Mouse (Mus musculus) CD4-positive, CD25-positive, alpha-beta regulatory T cell, adult 4 months (primary cell): ENCODE measurements around the gene Faap20. TPM values are rescaled to one million over a fixed set of nuclear protein-coding genes. Genes with fewer than 3 reads are reported as not detected.

Experiments used
- ATAC-seq: one replicate; pipeline ENCODE4 v1.8.0; 2017
- polyA plus RNA-seq, 2 experiments: library from polyadenylated mRNA; unstranded; fragments of 100-300 nt; shearing (Covaris generic); gene quantifications; one replicate each; pipeline ENCODE4 v1.2.1; 2017

The Faap20 gene
- polyA plus RNA-seq, 2 experiments from 2014 or later, result 50.4 to 58.5 TPM

- peak; percentile 69 for ATAC-seq
Measured at GRCm38 (mm10) chr4:155249257-155249647, 350 bp upstream of the Faap20 start.

- ATAC-seq, result peak; percentile 13
Measured at GRCm38 (mm10) chr4:155250361-155251117, 937 bp downstream of the Faap20 start.

DNA sequence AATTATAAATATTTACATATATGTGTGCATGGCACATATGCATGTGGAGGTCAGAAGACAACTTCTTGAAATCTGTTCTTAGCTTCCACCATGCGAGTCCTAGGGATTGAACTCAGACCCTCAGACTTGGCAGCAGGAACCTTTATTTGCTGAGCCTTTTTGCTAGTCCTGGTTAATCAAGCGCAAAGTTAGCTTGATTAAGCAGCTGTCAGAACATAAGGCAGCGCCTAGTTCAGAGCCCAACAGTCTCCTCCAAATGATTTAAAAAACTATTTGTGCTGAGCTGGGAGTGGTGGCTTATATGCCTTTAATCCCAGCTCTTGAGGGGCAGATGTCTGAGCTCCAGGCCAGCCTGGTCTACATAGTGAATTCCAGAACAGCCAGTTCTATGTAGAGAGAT lies 1.5 kb downstream of the Faap20 start:
- no peak for ATAC-seq

GRCm38 (mm10) chr4:155252253-155252652 lies 2.7 kb downstream of the Faap20 start:
- no peak for ATAC-seq

- ATAC-seq, result no peak
Measured at GRCm38 (mm10) chr4:155264521-155265321, 15.1 kb downstream of the Faap20 start.

DNA sequence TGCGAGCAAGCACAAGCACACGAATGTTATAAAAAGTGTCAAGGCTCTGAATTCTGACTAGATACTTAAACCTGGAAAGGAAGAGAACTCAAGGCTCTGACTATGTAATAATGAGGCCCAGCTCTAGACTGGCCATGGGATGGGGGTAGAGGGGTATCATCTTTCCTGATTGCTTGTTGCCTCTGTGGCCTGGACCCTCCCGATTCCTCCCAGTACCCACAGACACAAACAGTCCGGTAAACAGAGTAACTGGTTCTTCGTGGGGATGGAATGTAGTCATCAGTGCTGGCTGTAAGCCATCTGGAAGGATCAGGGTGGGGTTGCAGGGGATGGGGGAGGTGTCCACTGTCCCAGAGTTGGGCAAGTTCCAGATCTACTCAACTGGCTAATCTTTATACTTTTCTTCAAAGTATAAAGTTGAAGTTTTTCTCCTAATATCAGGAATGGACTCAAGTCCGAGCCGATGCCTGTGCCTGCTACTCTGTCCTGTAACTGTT lies 17.5 kb downstream of the Faap20 start:
- ATAC-seq, result no peak

DNA sequence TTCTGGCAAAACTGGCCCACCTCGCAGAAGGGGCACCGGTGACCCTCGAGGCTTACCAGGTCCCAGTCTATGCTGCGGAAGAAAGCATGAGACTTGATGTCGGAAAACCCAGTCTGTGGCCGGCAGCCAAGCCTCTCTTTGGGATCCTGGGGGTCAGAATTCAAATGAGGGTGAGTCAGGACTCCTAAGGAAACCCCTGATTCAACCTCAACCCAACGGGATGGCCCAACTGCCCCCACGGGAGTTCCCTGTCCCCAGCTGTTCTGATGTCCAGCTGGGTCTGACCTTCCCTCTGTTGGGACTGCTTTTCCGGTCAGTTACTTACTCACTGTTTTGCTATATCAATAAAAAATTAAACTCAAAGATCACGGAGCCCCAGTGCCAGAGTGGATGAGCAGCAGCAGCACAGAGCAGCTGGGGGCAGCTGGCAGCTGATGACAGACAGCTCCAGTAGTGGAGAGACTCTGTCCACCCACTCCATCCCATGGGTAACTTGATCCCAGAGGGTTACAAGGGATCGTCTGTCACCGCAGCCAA lies 18.1 kb downstream of the Faap20 start:
- no peak for ATAC-seq

DNA sequence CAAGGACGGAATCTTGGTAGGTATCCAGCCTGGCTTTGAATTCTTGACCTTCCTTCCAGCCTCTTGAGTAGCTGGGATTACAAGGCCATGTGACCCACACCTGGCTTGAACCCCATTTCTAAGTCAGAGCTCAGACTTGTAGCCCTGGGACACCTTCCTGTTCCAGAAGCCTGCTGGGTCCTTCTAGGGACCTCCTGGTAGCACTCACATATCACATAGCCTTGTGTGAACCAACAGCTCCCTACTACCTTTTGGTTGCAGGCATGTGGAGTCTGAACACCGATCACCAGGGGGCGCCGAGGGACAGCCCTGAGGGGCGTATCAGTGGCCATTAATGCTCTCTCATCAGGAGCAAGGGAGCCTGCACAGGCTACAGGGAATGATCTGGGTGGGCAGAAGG lies 18.8 kb downstream of the Faap20 start:
- ATAC-seq, result no peak

DNA sequence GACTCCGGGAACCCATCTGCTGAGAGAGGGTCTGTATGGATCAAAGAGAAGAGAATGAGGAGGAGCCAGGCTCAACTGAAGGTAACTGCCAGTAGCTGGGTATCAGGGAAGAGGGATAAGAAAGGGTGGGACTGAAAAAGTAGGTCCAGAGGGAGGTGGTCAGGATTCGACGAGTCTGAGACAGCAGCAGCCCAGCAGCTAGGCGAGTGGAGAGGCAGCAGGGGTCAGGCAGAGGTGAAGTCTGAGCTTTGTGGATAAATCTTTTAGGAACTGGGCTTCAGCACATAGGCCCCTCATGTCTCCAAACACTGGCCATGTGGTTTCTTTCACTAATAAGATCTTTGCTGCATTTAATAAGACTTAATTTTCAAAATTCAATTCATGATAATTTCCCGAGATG lies 24.8 kb downstream of the Faap20 start:
- ATAC-seq, result no peak

DNA sequence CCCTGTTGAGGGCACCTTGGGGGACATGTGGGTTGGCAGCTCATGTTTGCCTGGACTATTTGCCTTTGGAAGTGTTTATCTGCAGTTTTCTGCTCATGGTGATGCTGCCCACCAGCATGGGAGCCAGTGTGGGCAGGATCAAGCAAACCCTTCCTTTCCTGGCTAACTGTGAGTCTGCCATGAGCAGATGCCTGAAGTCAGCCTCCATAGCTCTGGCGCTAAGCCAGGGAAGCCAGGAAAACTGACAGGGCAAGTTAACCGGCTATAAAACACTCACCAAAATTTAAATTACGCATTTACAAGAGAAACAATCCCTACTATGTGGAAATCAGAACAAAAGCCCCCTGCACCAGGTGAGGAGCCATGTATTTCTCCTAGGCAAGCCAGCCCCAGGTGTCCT lies 25.2 kb downstream of the Faap20 start:
- ATAC-seq, result no peak

DNA sequence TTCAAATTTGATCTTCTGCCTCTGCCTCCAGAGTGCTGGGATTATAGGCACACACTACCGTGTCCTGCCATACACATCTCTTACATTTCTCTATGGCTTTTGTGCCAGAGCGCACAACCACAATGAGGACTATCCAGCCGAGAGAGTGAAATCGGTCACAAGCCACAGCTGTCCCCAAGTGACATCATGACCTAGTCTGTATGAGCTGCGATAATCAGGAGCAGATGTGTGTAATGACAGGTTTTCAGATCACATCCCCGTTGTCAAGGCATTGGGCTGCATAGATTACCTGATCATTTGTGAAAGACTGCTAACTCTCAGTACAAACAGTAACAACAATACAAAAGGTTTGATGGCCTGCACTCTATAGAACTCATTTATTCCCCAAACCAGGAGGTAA lies 28.4 kb downstream of the Faap20 start:
- ATAC-seq, result no peak

- ATAC-seq, result no peak
Measured at GRCm38 (mm10) chr4:155279054-155279453, 29.5 kb downstream of the Faap20 start.

DNA sequence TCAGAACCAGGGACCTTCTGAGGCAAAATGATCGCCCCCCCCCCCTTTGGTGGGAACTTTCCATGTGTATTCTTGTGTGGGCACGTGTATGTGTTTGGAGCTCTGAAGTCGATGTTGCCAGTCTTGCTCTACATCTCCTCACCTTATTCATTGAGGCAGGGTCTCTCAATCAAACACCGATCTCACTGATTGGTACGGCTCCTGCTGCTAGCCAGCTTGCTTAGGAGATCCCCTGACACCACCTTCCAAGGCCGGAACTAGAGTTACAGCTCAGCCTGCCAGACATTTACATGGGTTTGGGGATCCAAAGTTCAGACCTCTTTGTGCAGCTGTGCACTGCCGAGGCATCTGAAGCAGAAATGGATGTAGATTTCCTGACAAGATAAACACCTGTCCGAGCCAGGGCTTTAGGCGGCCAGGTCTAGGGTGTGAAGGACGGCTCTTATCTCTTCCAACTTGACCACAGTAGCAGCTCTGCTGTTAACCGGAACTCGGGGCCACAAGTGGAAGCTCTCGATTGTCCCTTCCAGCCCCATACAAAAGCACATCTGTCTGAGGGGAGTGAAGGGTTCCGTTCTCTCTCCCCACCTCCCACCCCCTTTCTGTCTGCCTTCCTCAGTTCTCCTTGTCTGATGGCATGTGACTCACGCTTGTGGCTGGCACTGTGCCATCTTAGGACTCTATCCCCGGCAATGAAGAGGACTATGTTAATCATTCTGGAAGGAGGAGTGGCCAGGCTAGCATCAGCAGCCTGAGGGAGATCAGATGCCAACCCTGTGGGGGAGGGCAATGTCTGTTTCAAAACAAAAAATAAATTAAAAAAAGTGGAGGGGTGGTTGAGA lies 30.5 kb downstream of the Faap20 start:
- no peak for ATAC-seq

DNA sequence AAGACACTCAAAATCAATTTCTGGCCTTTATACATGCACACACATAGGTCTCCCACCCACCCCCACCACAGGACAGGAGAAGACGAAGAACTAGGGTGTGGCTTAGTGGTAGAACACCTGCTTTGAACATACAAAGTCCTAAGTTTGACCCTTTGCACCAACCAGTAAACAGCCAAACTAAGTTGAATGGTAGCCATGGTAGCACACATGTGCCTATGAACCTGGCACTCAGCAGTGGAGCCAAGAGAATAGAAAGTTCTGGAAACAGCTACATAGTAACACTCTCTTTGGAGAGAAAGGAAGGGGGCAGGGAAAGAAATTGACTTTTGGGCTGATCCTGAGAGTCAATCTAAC lies 31.1 kb downstream of the Faap20 start:
- no peak for ATAC-seq

- no peak for ATAC-seq
Measured at GRCm38 (mm10) chr4:155281227-155281626, 31.6 kb downstream of the Faap20 start.

DNA sequence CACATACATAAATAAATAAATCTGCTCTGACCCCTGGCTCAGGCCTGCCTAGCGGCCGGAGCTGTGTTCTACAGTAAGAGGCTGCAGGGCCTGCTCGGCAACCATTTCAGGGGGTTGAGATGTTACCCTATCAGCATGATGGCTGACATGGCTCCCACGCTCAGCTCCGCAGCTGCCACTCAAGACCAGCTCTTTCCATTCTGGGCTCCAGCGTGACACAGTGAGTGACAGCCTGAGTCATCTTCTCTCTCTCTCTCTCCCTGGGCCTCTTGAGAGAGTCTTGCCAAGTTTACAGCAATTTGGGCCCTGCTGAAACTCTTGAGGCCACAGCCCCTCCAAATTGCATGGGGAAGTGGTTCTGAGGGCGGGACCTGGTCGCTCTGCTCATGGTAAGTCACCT lies 32.0 kb downstream of the Faap20 start:
- no peak for ATAC-seq

GRCm38 (mm10) chr4:155282231-155282630 lies 32.6 kb downstream of the Faap20 start:
- no peak for ATAC-seq

DNA sequence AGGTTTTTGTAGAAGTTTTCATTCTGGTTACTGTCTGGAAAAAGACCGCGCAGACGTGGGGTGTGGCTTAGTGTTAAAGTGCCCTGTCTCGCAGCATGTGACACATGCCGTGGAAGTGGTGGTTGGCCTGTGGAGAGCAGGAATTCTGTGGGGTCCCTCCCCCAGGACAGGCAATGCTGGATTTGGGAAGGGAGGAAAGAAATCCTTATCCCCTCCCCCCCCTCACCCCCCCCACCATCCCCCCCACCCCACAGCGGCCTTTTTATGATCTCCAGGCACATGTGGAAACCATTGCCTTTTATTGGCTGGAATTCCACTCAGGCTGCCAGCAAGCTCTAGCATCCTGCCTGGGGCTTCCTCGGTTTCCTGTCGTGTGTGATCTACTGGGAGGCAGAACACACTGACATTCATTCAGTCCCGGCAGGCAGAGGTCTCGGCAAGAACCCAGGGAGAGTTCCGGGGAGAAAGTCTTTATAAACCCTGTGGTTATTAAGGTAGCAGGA lies 33.5 kb downstream of the Faap20 start:
- no peak for ATAC-seq

- ATAC-seq, result no peak
Measured at GRCm38 (mm10) chr4:155283585-155283984, 34.0 kb downstream of the Faap20 start.

- no peak for ATAC-seq
Measured at GRCm38 (mm10) chr4:155284521-155285379, 35.1 kb downstream of the Faap20 start.

GRCm38 (mm10) chr4:155286090-155286489 lies 36.5 kb downstream of the Faap20 start:
- ATAC-seq, result no peak

GRCm38 (mm10) chr4:155287713-155288112 lies 38.1 kb downstream of the Faap20 start:
- no peak for ATAC-seq
